Mouse (Mus musculus): Measurements from ENCODE around the gene Parpbp.

- TF ChIP-seq CTCF (IDR thresholded peaks at IDR 0.05; ENCODE audit: low read depth) (no peak), EP300 (IDR thresholded peaks at IDR 0.05; ENCODE audit: low read depth) (no peak)
Observed at GRCm38 (mm10) chr10:88054233-88054985, 92.3 kb downstream of the Parpbp start.
